Mouse (Mus musculus): ENCODE results near the gene Ankrd44.

GRCm38 (mm10) chr1:54931231-54931630 is 5.0 kb upstream of the Ankrd44 start:
- TF ChIP-seq CTCF (conservative IDR thresholded peaks at IDR 0.05; ENCODE audit: insufficient read depth, insufficient read length, low read depth, low read length) (no peak), POLR2A (IDR thresholded peaks at IDR 0.05; ENCODE audit: low read depth, low read length) (no peak)
